Mouse (Mus musculus) hindbrain, embryonic 15.5 days (tissue): ENCODE data around the gene Tbc1d8. TPM values are rescaled to one million over a fixed set of nuclear protein-coding genes. Genes with fewer than 3 reads are reported as not detected.

Experiments used
- ATAC-seq: fragments of 200-750 bp; cut with Nextera tagmentation; 2 replicates; pipeline ENCODE4 v1.8.0; 2017; ENCODE audit warnings: low read depth, moderate number of reproducible peaks, moderate TSS enrichment; ENCODE audit not compliant: low FRiP score
- H3K27ac ChIP-seq: fragments of 300-500 bp; sonication (generic); replicated peaks from 2 replicates; pipeline ENCODE4 v1.5.1; 2015; ENCODE audit warnings: mild to moderate bottlenecking, inconsistent platforms
- H3K27me3 ChIP-seq: fragments of 300-500 bp; sonication (generic); 2 replicates; pipeline ENCODE4 v1.6.1; 2015; ENCODE audit warnings: control low read depth, inconsistent platforms
- H3K36me3 ChIP-seq: fragments of 300-500 bp; sonication (generic); 2 replicates; pipeline ENCODE4 v1.6.1; 2015; ENCODE audit warnings: control low read depth, inconsistent platforms
- H3K4me1 ChIP-seq: fragments of 300-500 bp; sonication (generic); replicated peaks from 2 replicates; pipeline ENCODE4 v1.6.1; 2015; ENCODE audit warnings: control low read depth, inconsistent platforms
- H3K4me2 ChIP-seq: fragments of 300-500 bp; sonication (generic); 2 replicates; pipeline ENCODE4 v1.6.1; 2015; ENCODE audit warnings: moderate library complexity, mild to moderate bottlenecking, inconsistent platforms
- H3K4me3 ChIP-seq: fragments of 300-500 bp; sonication (generic); 2 replicates; pipeline ENCODE4 v1.5.1; 2015; ENCODE audit warnings: mild to moderate bottlenecking, inconsistent platforms
- H3K9ac ChIP-seq: fragments of 300-500 bp; sonication (generic); 2 replicates; pipeline ENCODE4 v1.6.1; 2015; ENCODE audit warnings: inconsistent platforms
- H3K9me3 ChIP-seq: fragments of 300-500 bp; sonication (generic); 2 replicates; pipeline ENCODE4 v1.6.1; 2016; ENCODE audit warnings: control low read depth, inconsistent platforms
- WGBS: fragments of 180-500 bp; shearing (Covaris S2); methylation state at CpG from one replicate; pipeline ENCODE4 v1.1.7; 2015; 5-methylcytosine and 5-hydroxymethylcytosine counted together
- polyA plus RNA-seq: library from polyadenylated mRNA; unstranded; fragments of >200 nt; fragmentation: Nextera tagmentation; extraction: Ambion mirVana; gene quantifications from 2 replicates; pipeline ENCODE4 v1.2.1, GENCODE M21; 2015

The Tbc1d8 gene
- polyA plus RNA-seq, 1 experiment from 2014 or later = 10.5 TPM

DNA sequence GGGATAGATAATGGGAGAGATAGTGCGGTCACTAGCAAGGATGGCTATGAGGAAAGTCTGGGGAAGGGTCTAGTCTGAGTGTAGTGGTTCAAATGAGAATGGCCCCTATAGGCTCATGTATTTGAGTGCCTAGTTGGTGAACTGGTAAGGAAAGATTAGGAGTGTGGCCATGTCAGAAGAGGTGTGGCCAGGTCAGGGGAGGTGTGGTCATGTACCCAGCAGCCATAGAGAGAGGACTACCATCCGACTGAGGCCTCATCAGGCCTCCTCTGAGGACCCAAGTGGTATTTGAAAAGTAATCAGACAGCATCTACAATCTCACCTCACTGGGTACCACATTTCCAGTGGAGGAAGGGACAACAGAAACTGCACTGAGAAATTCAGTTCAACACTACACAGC, 90.4 kb downstream of the Tbc1d8 start:
- Histone ChIP-seq H3K4me1 (no peaks in the 10 kb centered on the region), H3K9ac (no peak overlapping the region), H3K36me3 (no peaks in the 10 kb centered on the region; the same call in 1 of the 2 replicates), H3K9me3 (no peaks in the 10 kb centered on the region), H3K4me3 (no peak overlapping the region), H3K4me2 (no peak overlapping the region), H3K27me3 (no peaks in the 10 kb centered on the region), H3K27ac (no peak overlapping the region)
- no peak for ATAC-seq
- 84% methylated on average over 2 of the region's 2 CpGs for WGBS

DNA sequence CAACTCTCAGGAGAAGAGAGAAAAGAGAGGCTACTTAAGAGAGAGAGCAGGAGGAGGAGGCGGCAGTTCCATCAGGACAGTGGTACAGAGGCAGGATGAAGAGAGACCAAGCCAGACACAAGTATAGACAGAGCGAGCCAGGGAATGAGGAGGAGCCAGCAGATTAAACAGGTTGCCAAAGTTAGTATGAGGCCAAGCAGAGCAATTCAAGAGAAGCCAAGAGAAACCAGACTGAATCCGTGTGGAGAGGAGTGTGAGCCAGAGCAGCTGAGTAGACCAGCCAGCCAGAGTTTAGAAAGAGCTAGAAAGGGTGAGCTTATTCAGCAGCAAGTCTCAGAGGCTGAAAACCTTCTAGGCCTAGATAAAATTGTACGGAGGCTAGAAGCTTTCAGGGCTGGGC, 91.1 kb downstream of the Tbc1d8 start:
- H3K27me3 ChIP-seq = no peaks in the 10 kb centered on the region

DNA sequence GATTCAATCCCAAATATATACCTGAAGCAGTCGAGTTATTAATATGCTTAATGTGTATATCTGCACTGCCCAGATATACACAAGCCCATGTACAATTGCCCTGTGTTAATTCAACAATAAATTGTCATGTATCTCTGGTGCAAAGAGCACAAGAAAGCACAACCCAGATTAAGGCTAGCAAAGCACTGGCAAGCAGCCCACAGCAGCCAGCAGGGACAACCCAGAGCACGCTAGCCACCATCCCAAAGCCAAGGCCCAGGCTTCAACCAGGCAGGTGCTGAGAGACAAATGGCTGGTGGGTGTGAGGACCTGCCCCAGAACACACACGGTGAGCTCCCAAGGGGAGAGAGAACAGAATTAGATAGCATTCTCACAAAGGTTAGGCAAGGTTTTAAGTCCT, 92.1 kb downstream of the Tbc1d8 start:
- no peak for ATAC-seq
- Histone ChIP-seq H3K4me2 (no peak overlapping the region), H3K9ac (no peak overlapping the region), H3K4me3 (no peak overlapping the region), H3K9me3 (no peaks in the 10 kb centered on the region), H3K27ac (no peak overlapping the region), H3K36me3 (no peaks in the 10 kb centered on the region; the same call in 1 of the 2 replicates), H3K27me3 (no peaks in the 10 kb centered on the region), H3K4me1 (no peaks in the 10 kb centered on the region)
- 78% methylated on average over 3 of the region's 3 CpGs for WGBS

More for the DNA sequence above, 91.1 kb downstream of the Tbc1d8 start:
- no peak for ATAC-seq
- no peaks in the 10 kb centered on the region for H3K4me1 ChIP-seq
- H3K4me3 ChIP-seq = no peak overlapping the region
- no peak overlapping the region for H3K27ac ChIP-seq
- no peak overlapping the region for H3K4me2 ChIP-seq
- no peaks in the 10 kb centered on the region; the same call in 1 of the 2 replicates for H3K36me3 ChIP-seq
- H3K9ac ChIP-seq = no peak overlapping the region
- WGBS = 73% methylated on average over 4 of the region's 4 CpGs
- H3K9me3 ChIP-seq = no peaks in the 10 kb centered on the region

DNA sequence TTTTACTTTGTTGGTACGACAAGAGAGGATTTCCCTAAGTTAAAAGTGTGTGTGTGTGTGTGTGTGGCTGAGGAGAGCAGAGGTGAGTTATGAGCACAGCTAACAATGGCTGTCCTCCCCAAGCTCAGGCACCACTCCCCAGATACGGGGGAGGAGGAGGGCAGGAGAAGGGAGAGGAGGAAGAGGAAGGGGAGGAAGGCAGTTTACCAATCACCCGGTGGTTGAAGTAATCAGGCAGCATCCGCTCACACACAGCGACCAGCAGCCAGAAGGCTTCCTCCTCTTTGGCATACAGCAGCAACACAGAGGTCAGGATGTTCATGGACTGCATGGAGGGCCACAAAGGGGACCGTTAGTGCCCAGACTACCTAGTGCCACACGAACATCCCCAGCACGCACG, 93.6 kb downstream of the Tbc1d8 start:
- Histone ChIP-seq H3K9me3 (no peaks in the 10 kb centered on the region), H3K9ac (no peak overlapping the region), H3K36me3 (no peaks in the 10 kb centered on the region; the same call in 1 of the 2 replicates), H3K27me3 (no peaks in the 10 kb centered on the region), H3K4me3 (no peak overlapping the region), H3K4me1 (no peaks in the 10 kb centered on the region), H3K27ac (no peak overlapping the region), H3K4me2 (no peak overlapping the region)
- 87% methylated on average over 9 of the region's 9 CpGs for WGBS
- ATAC-seq = no peak

DNA sequence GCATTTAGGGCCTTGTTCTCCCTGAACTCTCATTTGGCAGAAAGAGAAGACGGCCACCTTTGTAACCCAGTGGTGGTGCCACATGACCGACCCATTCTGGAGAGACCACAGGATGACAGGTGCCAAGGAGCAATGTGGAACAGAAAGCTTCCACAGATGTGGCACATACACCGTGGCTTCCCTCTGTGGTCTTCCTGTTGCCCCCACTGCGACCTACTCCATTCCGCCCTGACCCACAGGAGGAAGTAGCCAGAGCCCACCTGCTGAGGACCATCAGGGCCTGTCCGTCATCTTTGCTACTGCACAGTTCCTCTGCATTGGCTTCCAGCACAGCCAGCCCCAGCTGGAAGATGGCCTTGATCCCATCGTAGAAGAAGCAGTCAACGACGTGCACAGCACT, 97.5 kb downstream of the Tbc1d8 start:
- no peaks in the 10 kb centered on the region for H3K27me3 ChIP-seq
- 78% methylated on average over 9 of the region's 9 CpGs for WGBS
- H3K9me3 ChIP-seq = no peaks in the 10 kb centered on the region
- no peak for ATAC-seq
- peaks cover 5% of the 10 kb centered on the region; the same call in 1 of the 2 replicates for H3K36me3 ChIP-seq
- no peaks in the 10 kb centered on the region for H3K4me1 ChIP-seq
- H3K4me2 ChIP-seq = no peak overlapping the region
- no peak overlapping the region for H3K9ac ChIP-seq
- no peak overlapping the region for H3K4me3 ChIP-seq
- no peak overlapping the region for H3K27ac ChIP-seq

DNA sequence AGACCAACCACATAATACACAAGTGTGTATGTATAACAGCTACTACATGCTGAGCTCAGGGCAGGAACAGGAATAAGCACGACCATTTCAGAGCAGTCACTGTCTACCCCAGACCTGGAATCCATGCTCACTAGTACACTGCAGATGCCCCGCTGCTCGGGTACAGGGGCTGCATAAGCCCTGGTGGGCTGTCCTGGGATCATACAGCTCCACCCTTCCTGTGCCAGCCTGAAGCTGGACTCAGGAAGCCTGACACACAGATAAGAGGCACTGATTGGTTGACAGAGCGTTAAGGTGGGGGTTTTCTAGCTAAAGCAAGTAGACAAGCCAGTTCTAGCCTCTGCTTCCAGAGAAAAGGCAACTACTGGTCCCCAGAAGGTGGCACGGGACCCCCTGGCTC, 99.5 kb downstream of the Tbc1d8 start:
- ATAC-seq = no peak; the same call in 1 of the 2 replicates
- no peak overlapping the region for H3K4me2 ChIP-seq
- WGBS = 78% methylated on average over 5 of the region's 5 CpGs
- H3K27ac ChIP-seq = no peak overlapping the region
- H3K9me3 ChIP-seq = no peaks in the 10 kb centered on the region
- H3K27me3 ChIP-seq = no peaks in the 10 kb centered on the region
- H3K4me3 ChIP-seq = no peak overlapping the region
- H3K4me1 ChIP-seq = no peaks in the 10 kb centered on the region
- H3K36me3 ChIP-seq = peaks cover 12% of the 10 kb centered on the region
- no peak overlapping the region for H3K9ac ChIP-seq

DNA sequence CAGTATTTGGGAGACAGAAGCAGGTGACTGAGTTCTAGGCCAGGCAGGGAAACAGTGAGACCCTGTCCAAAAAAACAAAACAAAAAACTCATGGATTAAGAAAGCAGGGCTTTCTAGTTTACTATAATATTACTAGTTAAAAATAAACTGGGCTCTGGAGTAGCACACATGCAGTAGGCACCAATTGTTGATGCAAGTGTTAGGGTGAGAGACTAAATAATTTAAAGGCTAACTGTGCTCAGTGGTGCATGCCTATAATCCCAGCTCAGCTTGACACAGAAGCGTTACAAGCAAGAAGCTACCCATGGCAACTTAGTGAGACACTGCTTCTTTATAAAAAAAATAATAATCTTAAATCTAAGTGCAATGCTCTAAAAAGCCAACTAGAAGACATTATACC, 100.0 kb downstream of the Tbc1d8 start:
- WGBS = 64% methylated on average over 1 of the region's 1 CpGs
- no peak for ATAC-seq

DNA sequence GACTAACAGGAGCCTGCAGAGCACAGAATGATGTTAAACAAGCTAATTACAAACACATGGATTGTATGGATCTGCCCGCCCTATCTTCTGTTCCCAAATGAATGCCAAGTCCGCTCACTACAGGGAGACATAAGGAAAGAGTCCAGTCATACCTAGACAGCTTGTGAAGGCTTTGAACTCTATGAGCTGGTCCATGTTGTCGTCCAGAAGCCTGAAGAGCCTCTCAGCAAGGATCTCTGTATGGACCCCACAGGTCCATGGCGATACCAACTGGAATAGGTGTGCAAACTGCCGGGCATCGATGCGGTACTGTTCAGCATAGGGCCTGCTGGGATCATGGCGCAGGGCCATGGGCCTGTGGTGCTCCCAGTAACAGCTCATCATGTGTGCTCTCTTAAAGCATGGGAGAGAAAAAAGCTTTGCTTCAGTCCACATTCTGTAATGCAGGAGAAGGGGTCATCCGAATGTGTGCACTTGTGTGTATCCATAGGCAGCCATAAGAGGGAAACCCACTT, 101.8 kb downstream of the Tbc1d8 start:
- Histone ChIP-seq H3K36me3 (peaks cover 32% of the 10 kb centered on the region), H3K9me3 (no peaks in the 10 kb centered on the region), H3K4me2 (no peak overlapping the region), H3K9ac (no peak overlapping the region), H3K4me3 (no peak overlapping the region), H3K27me3 (no peaks in the 10 kb centered on the region), H3K27ac (no peak overlapping the region), H3K4me1 (no peaks in the 10 kb centered on the region)
- ATAC-seq = no peak
- 91% methylated on average over 9 of the region's 9 CpGs for WGBS

More for the DNA sequence above, 100.0 kb downstream of the Tbc1d8 start:
- Histone ChIP-seq H3K36me3 (peaks cover 16% of the 10 kb centered on the region), H3K9ac (no peak overlapping the region), H3K4me1 (no peaks in the 10 kb centered on the region), H3K27ac (no peak overlapping the region), H3K27me3 (no peaks in the 10 kb centered on the region), H3K4me3 (no peak overlapping the region), H3K9me3 (no peaks in the 10 kb centered on the region), H3K4me2 (no peak overlapping the region)

DNA sequence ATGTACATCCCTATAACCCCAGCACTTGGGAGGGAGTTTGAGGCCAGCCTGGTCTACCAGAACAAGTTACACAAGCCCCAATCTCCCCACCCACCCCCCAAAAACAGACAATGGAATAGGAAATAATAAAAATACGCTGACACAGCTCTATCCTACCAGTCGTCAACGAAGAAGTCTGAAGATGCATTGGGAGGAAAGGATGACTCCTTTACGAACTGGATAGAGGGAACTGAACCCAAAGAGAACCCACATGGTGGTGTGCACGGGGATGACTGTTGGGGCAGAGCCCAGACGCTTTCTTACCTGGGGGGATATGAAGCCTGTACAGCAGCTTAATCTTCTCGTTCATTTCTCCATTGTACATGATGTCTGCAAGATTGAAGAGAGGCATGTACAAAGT, 102.4 kb downstream of the Tbc1d8 start:
- H3K4me3 ChIP-seq = no peak overlapping the region
- peaks cover 39% of the 10 kb centered on the region for H3K36me3 ChIP-seq
- H3K9me3 ChIP-seq = no peaks in the 10 kb centered on the region
- H3K4me1 ChIP-seq = no peaks in the 10 kb centered on the region
- 88% methylated on average over 7 of the region's 7 CpGs for WGBS
- no peaks in the 10 kb centered on the region for H3K27me3 ChIP-seq
- H3K4me2 ChIP-seq = no peak overlapping the region
- H3K27ac ChIP-seq = no peak overlapping the region
- H3K9ac ChIP-seq = no peak overlapping the region
- ATAC-seq = no peak

DNA sequence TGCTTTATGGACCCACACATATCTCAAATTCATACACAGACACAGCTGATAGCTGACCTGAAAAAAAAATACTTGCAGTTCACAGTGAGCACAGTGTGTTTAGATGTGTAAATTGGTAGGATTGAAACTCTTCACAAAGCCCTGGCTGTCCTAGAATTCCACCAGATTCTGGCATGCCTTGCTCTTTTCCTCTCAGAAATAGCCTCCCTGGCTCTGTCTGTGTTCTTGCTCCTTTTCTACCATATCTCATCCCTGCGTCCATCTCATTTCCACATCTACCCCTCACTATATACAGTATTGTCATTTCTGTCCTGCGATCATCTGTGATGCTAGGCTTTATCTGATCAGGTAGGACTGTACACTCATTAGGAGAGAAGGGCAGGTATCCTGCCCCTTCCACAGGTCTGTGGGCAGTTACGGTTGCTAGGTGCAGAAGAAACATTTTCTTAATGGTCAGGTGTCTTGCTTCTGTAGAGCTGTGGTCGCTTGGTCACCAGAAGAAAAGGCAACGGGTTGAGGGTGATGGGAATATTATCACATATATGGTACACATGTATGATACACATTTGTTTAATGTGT, 104.2 kb downstream of the Tbc1d8 start:
- 86% methylated on average over 5 of the region's 5 CpGs for WGBS

DNA sequence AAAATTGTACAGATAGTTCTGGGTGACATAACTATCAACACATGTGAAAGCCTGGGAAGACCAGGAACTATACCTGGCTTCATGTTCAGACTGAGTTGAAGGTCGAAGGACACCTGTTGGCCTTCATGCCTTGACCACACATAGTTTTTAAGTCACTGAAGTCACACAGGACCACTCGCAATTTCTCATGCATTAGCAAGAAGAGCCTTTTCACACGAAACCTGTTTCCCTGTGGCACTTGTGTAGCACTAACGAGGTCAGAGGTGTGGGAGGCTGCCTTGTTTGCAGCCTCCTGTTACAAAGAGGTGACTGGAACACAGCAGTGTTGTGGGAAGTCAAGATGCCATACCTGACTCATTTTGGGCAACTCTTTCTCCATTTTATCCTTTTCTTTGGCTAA, 105.2 kb downstream of the Tbc1d8 start:
- Histone ChIP-seq H3K27me3 (no peaks in the 10 kb centered on the region), H3K9ac (no peak overlapping the region), H3K9me3 (no peaks in the 10 kb centered on the region), H3K4me3 (no peak overlapping the region), H3K4me2 (no peak overlapping the region), H3K4me1 (peaks cover 14% of the 10 kb centered on the region), H3K27ac (no peak overlapping the region), H3K36me3 (peaks cover 52% of the 10 kb centered on the region)
- ATAC-seq = no peak
- 77% methylated on average over 4 of the region's 4 CpGs for WGBS

More for the DNA sequence above, 104.2 kb downstream of the Tbc1d8 start:
- H3K4me1 ChIP-seq = peaks cover 6% of the 10 kb centered on the region
- H3K27me3 ChIP-seq = no peaks in the 10 kb centered on the region
- H3K36me3 ChIP-seq = peaks cover 52% of the 10 kb centered on the region
- no peaks in the 10 kb centered on the region for H3K9me3 ChIP-seq
- no peak overlapping the region for H3K4me3 ChIP-seq
- no peak for ATAC-seq
- no peak overlapping the region for H3K9ac ChIP-seq
- no peak overlapping the region for H3K27ac ChIP-seq
- no peak overlapping the region for H3K4me2 ChIP-seq

DNA sequence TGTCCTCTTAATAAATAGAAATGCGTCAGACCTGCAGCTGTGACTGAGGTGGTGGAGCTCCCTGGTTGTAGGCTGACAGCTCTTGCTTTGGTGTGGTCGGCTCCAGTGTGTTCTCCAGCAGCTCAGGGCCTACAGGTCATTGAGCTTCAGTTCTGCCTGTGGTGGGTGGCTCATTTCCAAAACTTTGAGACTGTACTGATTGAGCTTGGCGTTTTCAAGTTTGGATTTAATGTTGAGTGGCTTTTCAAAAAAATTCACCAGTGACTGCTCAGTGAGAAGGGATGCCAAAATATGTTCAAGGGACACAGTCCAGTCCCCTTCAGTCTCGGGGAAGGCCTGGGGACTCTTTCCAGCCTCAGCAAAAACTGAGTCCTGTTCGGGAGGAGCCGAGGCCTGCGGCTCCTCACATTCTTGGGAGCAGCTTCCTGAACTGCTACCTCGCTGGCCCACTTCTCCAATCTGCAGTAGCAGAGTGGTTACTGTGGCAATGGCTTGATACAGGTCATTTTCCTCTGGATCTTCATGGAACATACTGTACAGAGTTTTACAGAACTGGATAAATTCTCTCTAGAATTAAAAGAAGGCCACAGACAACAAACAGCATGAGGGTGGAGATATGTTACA, 106.2 kb downstream of the Tbc1d8 start:
- no peak overlapping the region for H3K9ac ChIP-seq
- 82% methylated on average over 8 of the region's 8 CpGs for WGBS
- H3K27me3 ChIP-seq = no peaks in the 10 kb centered on the region
- peaks cover 52% of the 10 kb centered on the region for H3K36me3 ChIP-seq
- no peak overlapping the region for H3K27ac ChIP-seq
- no peak overlapping the region for H3K4me2 ChIP-seq
- no peak for ATAC-seq
- H3K4me1 ChIP-seq = peaks cover 14% of the 10 kb centered on the region
- H3K4me3 ChIP-seq = no peak overlapping the region
- no peaks in the 10 kb centered on the region for H3K9me3 ChIP-seq
